In the genomic region with DNA sequence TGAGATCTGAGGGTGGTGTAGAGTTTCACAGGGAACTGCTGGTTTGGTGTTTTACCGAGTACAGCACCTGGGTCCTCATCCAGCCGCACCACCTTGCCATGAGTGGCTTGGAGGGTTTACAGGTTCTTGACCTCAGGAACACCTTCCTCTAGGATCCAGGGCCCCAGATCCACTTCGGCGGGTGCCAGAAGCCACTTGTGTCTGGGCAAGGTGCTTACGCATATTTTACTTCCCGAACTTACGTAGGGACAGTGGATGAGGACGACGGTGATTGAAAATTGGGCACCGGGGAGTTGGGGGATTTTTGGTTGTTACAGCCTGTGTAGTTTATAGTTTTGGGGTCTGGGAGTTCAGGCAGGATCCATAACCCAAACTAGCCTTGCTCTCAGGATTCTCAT, we compare ENCODE assay signal across 8 mouse cellular contexts. TPM values are rescaled to one million over a fixed set of nuclear protein-coding genes. Genes with fewer than 3 reads are reported as not detected.
A peak's percentile ranks its signal among the peaks of the same experiment; 100 is the strongest.
DNase-seq lines count a peak whose midpoint lies in the region; ATAC-seq and TF ChIP-seq lines count a peak whose summit lies in the region.

No protein-coding gene starts in this region.

- peak overlapping the region; percentile 78 for H3K9ac ChIP-seq in liver, adult 2 months (ENCODE audit: low read depth, low read length)
- H3K9ac ChIP-seq in forebrain, embryonic 11.5 days (ENCODE audit: low read length), result no peak overlapping the region
- H3K9ac ChIP-seq in liver, embryonic 11.5 days (ENCODE audit: low read depth, low read length), result peak overlapping the region; percentile 70
- H3K9ac ChIP-seq in neural tube, embryonic 14.5 days (replicated peaks; ENCODE audit: low read depth, low read length), result no peak overlapping the region

- no peaks in the 10 kb centered on the region for H3K9me3 ChIP-seq in forebrain, embryonic 11.5 days (ENCODE audit: control insufficient read depth, low read length)
- no peaks in the 10 kb centered on the region for H3K9me3 ChIP-seq in liver, embryonic 11.5 days (ENCODE audit: control insufficient read depth, low read length)
- H3K9me3 ChIP-seq in neural tube, embryonic 14.5 days (ENCODE audit: control insufficient read depth, low read length), result no peaks in the 10 kb centered on the region

- H3K27me3 ChIP-seq in liver, adult 2 months (ENCODE audit: control insufficient read depth, insufficient read depth, low read length), result no peaks in the 10 kb centered on the region
- H3K27me3 ChIP-seq in forebrain, embryonic 11.5 days (ENCODE audit: control insufficient read depth, insufficient read depth, low read length), result peaks cover 5% of the 10 kb centered on the region
- no peaks in the 10 kb centered on the region for H3K27me3 ChIP-seq in liver, embryonic 11.5 days (replicated peaks; ENCODE audit: control insufficient read depth, insufficient read depth, low read length)
- peaks cover 7% of the 10 kb centered on the region; the same call in 1 of the 2 replicates for H3K27me3 ChIP-seq in neural tube, embryonic 14.5 days (ENCODE audit: control insufficient read depth, insufficient read depth, low read length)

- peak overlapping the region; percentile 83 for H3K4me3 ChIP-seq in liver, adult 2 months (ENCODE audit: insufficient read depth, low read depth, low read length)
- H3K4me3 ChIP-seq in forebrain, embryonic 11.5 days (ENCODE audit: low read depth, low read length), result peak overlapping the region; percentile 39; the same call in 1 of the 2 replicates
- H3K4me3 ChIP-seq in liver, embryonic 11.5 days (ENCODE audit: low read depth, low read length), result peak overlapping the region; percentile 66
- peak overlapping the region; percentile 36; the same call in 1 of the 2 replicates for H3K4me3 ChIP-seq in neural tube, embryonic 14.5 days (ENCODE audit: low read depth, low read length)

- H3K4me1 ChIP-seq in liver, adult 2 months (ENCODE audit: control insufficient read depth, insufficient read depth, low read length), result peaks cover 34% of the 10 kb centered on the region
- peaks cover 3% of the 10 kb centered on the region; the same call in 1 of the 2 replicates for H3K4me1 ChIP-seq in forebrain, embryonic 11.5 days (replicated peaks; ENCODE audit: control insufficient read depth, insufficient read depth, low read length)
- H3K4me1 ChIP-seq in liver, embryonic 11.5 days (replicated peaks; ENCODE audit: control insufficient read depth, insufficient read depth, low read length), result peaks cover 57% of the 10 kb centered on the region
- peaks cover 13% of the 10 kb centered on the region; the same call in 1 of the 2 replicates for H3K4me1 ChIP-seq in neural tube, embryonic 14.5 days (ENCODE audit: control insufficient read depth, insufficient read depth, low read length)

- DNase-seq in liver, adult 2 months (ENCODE audit: extremely low read depth, low read depth, low spot score), result no peak
- DNase-seq in liver, result no peak
- DNase-seq in forebrain, embryonic 11.5 days (ENCODE audit: low spot score), result no peak
- no peak for DNase-seq in liver, embryonic 11.5 days (ENCODE audit: low spot score)
- DNase-seq in left cerebral cortex, postnatal 4 days, result no peak
- DNase-seq in kidney, adult 18-20 months, result no peak
- no peak for DNase-seq in c-Kit-positive CD71-positive TER-119-positive erythroid progenitor cells, embryonic 14.5 days (ENCODE audit: low spot score)

- no peaks in the 10 kb centered on the region for H3K36me3 ChIP-seq in liver, adult 2 months (ENCODE audit: control insufficient read depth, insufficient read depth, low read length)
- no peaks in the 10 kb centered on the region for H3K36me3 ChIP-seq in forebrain, embryonic 11.5 days (ENCODE audit: control insufficient read depth, insufficient read depth, low read length)
- H3K36me3 ChIP-seq in liver, embryonic 11.5 days (ENCODE audit: control insufficient read depth, insufficient read depth, low read length), result no peaks in the 10 kb centered on the region
- H3K36me3 ChIP-seq in neural tube, embryonic 14.5 days (ENCODE audit: control insufficient read depth, insufficient read depth, low read length), result no peaks in the 10 kb centered on the region

- H3K27ac ChIP-seq in liver, adult 2 months (replicated peaks; ENCODE audit: insufficient read depth, low read depth, low read length), result peak overlapping the region; percentile 92
- H3K27ac ChIP-seq in forebrain, embryonic 11.5 days (ENCODE audit: low read depth, low read length), result no peak overlapping the region
- no peak overlapping the region for H3K27ac ChIP-seq in liver, embryonic 11.5 days (ENCODE audit: low read depth, low read length)
- H3K27ac ChIP-seq in neural tube, embryonic 14.5 days (ENCODE audit: low read depth, low read length), result no peak overlapping the region

- no peak for ATAC-seq in forebrain, embryonic 11.5 days (replicated peaks; ENCODE audit: low FRiP score)
- ATAC-seq in liver, embryonic 11.5 days (replicated peaks; ENCODE audit: low FRiP score), result no peak
- no peak for ATAC-seq in neural tube, embryonic 14.5 days (ENCODE audit: low read depth)

- 6% methylated on average over 10 of the region's 10 CpGs for WGBS in liver, adult 2 months
- WGBS in forebrain, embryonic 11.5 days, result 57% methylated on average over 10 of the region's 10 CpGs
- 23% methylated on average over 10 of the region's 10 CpGs for WGBS in liver, embryonic 11.5 days
- 44% methylated on average over 10 of the region's 10 CpGs for WGBS in neural tube, embryonic 14.5 days

- TF ChIP-seq CTCF in liver, adult 2 months (IDR thresholded peaks at IDR 0.05; ENCODE audit: low read depth, low read length), result no peak

- peaks cover 15% of the 10 kb centered on the region; the same call in 1 of the 2 replicates for H3K79me2 ChIP-seq in liver, adult 2 months (ENCODE audit: control insufficient read depth, insufficient read depth, low read length)

- TF ChIP-seq POLR2A in liver, adult 2 months (IDR thresholded peaks at IDR 0.05; ENCODE audit: extremely low read depth, insufficient read depth, low read length), result 0 out of 2 replicates have a peak, but pooled peaks have one; percentile 1

- H3K4me2 ChIP-seq in forebrain, embryonic 11.5 days (ENCODE audit: low read depth, low read length, severe bottlenecking), result peak overlapping the region; percentile 91
- peak overlapping the region; percentile 98 for H3K4me2 ChIP-seq in liver, embryonic 11.5 days
- H3K4me2 ChIP-seq in neural tube, embryonic 14.5 days (ENCODE audit: low read depth, low read length), result peak overlapping the region; percentile 77; the same call in 1 of the 2 replicates

- intact Hi-C loops in left cerebral cortex, postnatal 4 days (cut with DNase I), result no loop called here

RNA-seq across cellular contexts. Expression of gene Lrrfip1, which starts 55.5 kb away (rescaled TPM):
- total RNA-seq in liver, adult 2 months (2014; rRNA removed), result 20.1 and 22.4 TPM in 2 replicates
- polyA plus RNA-seq in liver, adult 2 months (2012; rRNA removed), result 3.4 and 4.8 TPM in 2 replicates
- polyA plus RNA-seq in forebrain, embryonic 11.5 days (2014; fragmentation: Nextera tagmentation; extraction: Ambion mirVana), result 21.4 and 22.1 TPM in 2 replicates
- 26.5 and 29.1 TPM in 2 replicates for polyA plus RNA-seq in liver, embryonic 11.5 days (2014; fragmentation: Nextera tagmentation; extraction: Ambion mirVana)
- 41.4 and 50.4 TPM in 2 replicates for polyA plus RNA-seq in neural tube, embryonic 14.5 days (2014; fragmentation: Nextera tagmentation; extraction: Ambion mirVana)
- 10 to 100 TPM; 66.4 to 74.2 TPM for total RNA-seq in left cerebral cortex, postnatal 4 days (2021)

Comparison
In these comparisons a context has a peak if more than half of its experiments do, and no peak if none do; other contexts are left out.
1. H3K9ac ChIP-seq: peak in liver, adult 2 months (single experiment) and liver, embryonic 11.5 days (single experiment); none in forebrain, embryonic 11.5 days (single experiment) and neural tube, embryonic 14.5 days (single experiment).
2. Peak in every context shown above with its lines, with median percentiles within 50 percentile points of each other: H3K4me3 ChIP-seq and H3K4me2 ChIP-seq.